Mouse (Mus musculus) 416B (cell line): Measurements from ENCODE around the gene Gpr55.
A peak's percentile ranks its signal among the peaks of the same experiment; 100 is the strongest.
"Not testable (repeated sequence)": the region's sequence is repeated elsewhere in the genome, so short reads cannot be mapped to it uniquely, and the experiment has no call there.

Experiments used
- DNase-seq: peaks from one replicate; pipeline ENCODE4 v3.0.0; 2011; ENCODE audit warnings: low read depth

Gene Gpr55

DNA sequence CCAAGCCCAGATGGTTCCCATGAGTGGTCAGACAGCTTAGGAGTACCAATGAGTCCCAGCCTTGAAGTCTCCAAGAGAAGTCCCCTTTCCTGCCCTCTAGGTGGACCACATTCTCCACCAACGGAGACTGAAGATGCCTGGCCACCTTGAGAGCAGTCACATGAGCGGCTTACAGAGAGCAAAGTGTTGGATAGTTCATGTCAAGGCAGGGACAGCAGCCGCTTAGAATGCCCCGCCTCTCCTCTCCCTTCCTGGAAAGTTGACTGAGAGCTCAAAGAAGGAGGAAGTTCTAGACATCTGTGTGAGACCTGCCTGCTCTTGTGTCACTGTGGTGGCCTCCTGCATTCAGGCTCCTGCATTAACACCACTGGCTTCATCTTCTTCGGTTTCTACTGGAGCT is at the start of gene Gpr55:
Gpr55 (minus strand) TSS at position 135 of the 400 bp plus-strand sequence.
- peak; percentile 63 for DNase-seq

DNA sequence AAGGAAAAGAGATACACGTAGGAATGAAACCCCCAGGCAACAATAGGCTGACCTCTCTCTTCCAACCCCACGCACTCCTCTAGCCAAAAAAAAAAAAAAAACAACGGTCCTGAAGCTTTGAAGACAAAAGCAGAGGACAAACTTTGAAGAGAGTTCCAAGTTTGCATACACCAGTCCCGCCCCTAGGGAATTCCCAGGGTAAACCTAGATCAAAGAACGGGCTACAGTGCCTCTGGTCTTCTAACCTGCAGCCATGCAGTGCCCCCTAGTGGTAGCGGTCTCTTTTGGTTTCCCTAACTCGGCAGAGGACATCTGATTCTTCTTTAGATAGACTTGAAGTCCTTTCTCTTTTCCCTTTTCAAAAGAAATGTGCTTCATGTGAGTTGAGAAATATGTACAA is 47.0 kb upstream of the Gpr55 start:
- peak; percentile 83 for DNase-seq

DNA sequence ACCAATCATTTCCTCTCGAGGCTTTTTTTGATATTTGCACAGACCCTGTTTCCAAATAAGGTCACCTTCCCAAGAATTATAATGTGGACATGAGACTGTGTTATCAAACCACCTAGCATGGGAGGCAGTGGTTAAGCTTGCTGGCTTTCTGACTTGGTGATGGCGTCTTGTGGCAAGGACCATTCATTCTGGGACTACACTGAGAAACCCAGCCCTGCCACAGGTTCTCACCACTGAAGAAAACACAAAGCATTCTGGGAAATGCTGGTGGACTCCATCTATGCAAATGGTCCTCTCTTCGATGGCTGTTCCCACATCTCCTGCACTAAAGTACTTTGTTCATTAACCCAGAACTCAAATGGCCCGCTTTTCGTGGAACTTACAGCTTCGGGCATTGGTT is 45.2 kb upstream of the Gpr55 start:
- DNase-seq = no peak

DNA sequence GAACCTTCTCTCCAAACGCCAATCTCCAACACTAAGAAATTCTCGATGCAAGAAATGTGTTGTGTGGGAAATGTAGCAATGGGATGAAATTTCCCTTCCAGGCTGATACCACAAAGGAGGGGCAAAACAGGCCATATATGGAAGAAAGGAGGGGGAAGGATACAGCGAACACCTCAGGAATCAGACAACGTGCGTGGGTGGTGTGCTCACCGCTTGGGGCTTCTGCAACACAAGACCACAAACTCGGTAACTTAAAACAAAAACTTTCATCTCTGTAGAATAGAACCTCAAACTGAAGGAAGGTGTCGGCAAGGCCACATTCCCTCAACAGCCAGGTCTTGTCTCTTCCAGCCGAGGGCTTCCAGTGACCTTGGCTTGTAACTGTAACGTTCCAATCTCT is 44.7 kb upstream of the Gpr55 start:
- DNase-seq = no peak

DNA sequence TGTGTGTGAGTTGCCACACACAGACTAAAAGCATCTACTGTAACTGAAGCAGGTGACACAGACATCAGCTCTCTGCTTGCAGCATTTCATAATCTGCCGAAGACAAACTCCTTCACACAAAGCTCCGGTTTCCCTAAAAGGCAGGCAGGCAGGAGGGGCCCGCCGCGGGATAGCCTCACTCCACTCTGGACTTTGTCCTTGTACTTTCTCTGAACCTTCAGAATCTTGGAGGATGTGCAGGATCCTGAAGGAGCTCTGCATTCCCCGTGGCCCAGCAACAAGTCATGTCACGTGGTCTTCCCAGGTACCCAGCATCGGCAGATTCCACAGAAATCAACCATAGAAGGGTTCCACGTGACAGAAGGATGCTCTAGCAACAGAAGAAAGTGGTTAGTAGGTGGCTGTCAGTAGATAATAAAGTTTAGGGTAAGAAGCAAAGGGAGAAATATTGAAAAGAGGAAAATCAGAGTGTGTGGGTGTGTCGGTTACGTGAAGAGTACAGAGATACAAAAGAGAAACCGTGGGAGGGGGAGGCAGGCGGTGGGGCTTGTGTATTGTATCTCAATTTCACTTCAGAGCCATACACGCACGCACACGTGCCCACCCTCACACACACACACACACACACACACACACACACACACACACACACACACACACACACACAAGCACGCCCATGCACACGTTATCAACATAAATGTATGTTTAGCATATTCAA is 39.2 kb upstream of the Gpr55 start:
- no peak for DNase-seq

- DNase-seq = peak; percentile 36
Measured at GRCm38 (mm10) chr1:85998012-85998411, 37.2 kb upstream of the Gpr55 start.

GRCm38 (mm10) chr1:85997221-85997620 is 36.4 kb upstream of the Gpr55 start:
- no peak for DNase-seq

DNA sequence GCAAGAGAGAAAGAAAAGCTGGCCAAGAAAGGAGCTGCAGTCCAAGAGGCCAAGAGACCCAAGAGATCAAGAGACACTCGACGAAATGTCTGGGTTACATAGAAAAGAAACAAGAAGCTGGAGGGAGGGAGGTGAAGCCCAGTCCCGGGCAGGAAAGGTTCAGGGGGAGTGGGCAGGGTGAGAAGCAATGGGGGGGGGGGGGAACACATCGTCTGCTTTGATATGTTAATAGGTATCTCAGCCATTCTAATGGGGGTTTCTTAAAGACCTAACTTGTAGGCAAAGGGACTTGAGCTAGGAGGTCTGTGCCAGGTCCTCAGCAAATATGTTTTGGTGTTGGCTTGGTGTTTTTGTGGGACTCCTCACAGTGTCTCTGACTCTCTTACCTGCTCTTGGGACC is 32.7 kb upstream of the Gpr55 start:
- no peak for DNase-seq

DNA sequence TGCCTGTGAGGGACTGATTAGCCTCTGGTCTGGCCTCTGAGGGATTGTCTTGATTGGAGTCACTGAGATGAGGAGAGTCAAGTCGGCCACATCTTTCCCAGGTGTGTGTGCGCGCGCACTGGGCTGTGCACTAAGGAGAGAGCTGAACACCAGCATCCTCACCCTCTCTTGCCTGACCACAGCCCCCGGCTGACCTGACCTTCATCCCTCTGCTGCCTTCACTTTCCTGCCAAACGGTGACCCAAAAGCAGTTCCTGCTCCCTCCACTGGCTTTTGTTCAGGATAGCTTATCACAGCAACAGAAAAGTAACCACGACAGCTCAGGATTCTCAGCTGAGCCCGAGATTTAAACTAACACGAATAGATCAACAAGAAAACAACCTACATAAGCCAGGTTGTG is 31.4 kb upstream of the Gpr55 start:
- DNase-seq = no peak

- DNase-seq = not testable (repeated sequence)
Measured at GRCm38 (mm10) chr1:85988882-85989281, 28.1 kb upstream of the Gpr55 start.

DNA sequence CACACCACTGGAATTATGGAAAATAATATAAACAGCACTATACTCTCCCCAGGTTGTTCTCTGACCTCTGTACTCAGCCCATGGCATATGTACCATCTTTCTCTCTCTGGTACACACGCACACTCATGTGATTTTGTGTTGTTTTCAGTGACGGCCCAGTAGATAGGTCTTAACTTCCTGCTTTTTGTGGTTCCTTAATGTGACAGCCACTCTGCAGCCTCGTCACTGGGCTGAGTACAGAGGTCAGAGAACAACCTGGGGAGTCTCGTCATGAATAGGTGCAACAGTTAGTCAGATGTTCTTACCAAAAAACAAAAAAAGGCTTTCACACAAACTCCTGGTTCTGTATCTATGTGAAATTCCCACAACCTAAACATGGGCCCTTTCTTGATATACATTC is 27.5 kb upstream of the Gpr55 start:
- DNase-seq = peak; percentile 20

DNA sequence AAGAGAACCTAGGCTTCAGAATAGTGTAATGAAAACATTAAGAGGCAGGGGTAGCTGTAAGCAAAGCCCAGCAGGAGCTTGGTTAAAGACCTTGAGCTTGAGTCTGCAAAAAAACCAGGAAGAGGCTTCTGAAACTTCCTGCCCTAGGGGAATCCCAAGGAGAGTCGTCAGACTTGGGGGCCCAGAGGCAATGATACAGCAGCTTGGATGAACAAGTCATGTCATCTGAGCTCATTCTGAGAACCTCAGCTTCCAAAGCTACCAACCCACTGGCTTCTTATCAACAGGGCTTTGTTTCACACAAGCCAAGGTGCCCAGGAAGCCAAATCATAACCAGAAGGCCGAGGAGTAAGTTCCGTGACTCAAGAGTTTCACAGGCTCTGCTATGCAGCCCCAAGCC is 25.0 kb upstream of the Gpr55 start:
- peak; percentile 24 for DNase-seq

DNA sequence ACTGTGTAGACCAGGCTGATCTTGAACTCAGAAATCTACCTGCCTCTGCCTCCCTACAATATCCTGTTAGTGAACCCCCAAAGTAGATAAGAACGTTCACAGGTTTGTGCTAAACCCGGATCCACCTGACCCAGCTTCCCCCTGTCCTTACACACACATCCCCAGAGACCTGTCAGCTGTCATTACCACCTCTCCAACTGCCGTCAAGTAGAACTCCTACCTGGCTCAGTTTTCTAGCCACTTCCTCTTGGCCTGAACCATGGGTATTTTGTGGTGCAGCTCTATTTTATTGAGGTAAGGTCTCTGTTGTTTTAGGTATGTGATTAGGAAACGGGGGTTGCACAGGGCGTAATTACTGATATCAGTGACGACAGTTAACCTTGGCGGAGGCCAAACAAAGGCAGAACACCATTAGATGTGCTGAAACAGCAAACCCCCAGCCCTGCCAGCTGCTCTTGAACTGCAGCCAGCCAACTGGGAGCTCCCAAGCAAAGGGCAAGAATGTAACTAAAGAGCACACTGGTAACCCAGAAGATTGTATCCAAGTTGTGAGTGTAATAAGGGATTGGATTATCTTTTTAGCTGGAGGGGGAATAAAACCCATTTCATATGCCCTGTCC is 21.0 kb upstream of the Gpr55 start:
- DNase-seq = no peak

GRCm38 (mm10) chr1:85977709-85978108 is 16.9 kb upstream of the Gpr55 start:
- DNase-seq = peak; percentile 76

GRCm38 (mm10) chr1:85973468-85973877 is 12.7 kb upstream of the Gpr55 start:
- no peak for DNase-seq

DNA sequence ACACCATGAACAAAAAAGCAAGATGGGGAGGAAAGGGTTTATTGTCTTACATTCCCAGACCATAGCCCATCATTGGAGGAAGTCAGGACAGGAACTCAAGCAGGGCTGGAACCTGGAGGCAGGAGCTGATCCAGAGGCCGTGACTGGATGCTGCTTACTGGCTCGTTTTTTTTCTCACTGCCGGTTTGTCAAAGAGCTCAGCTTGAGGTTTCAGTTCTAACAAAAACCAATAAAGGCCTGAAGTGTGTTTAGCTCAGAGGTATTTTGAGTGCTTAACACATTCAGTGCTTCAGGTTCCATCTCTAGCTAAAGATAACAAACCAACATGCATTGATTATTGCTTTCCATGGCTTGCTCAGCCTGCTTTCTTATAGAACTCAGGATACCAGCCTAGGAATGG is 11.5 kb upstream of the Gpr55 start:
- DNase-seq = no peak

DNA sequence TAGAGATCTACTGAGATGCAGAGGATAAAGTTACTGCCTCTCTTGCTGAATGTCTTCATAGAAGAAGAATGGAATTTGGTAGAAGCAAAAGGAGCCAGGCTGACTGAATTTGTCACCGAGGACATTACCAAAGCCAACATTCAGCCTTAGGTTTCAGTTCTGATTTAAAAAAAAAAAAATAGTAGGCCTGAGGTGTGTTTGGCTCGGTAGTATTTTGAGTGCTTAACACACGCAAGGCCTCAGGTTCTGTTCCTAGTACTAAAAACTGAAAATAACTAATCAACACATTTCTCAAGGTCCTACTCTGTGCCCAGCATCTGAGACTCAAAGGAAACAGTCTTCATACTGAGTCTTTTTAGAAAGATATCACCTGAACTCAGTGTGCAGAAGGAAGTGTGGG is 10.3 kb upstream of the Gpr55 start:
- no peak for DNase-seq

- no peak for DNase-seq
Measured at GRCm38 (mm10) chr1:85969519-85969918, 8.7 kb upstream of the Gpr55 start.

DNA sequence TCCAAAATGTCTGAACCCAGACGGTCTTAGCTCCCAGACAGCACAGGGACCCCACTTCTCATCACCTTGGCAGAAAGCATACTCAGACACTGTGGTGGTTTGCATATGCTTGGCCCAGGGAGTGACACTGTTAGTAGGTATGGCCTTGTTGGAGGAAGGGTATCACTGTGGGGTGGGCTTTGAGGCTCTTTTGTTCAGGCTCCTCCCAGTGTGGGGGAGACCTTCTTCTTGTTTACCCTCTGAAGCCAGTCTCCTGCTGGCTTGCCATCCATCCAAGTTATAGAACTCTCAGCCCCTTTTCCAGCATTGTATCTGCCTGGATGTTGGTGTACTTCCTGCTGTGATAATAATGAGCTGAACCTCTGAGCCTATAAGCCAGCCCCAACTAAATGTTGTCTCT is 8.3 kb upstream of the Gpr55 start:
- no peak for DNase-seq

DNA sequence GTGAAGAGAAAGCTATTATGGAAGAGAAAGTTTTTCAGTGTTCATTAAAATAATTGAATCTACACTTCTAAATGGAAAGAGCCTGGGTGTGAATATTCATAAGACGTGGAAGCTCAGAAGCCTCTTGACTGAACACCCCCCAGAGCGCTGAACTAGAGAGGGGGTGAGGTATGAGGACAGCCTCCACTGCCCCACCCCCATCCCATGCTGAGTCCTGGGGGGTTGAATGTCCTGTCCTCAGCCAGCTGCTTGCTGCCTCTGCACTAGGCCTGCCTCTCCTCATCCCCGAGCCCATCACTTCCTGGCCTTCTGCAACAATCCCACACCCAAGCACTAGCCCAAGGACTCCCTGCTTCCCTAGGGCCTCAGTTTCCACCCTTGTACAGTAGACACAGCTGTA is 5.0 kb upstream of the Gpr55 start:
- no peak for DNase-seq

DNA sequence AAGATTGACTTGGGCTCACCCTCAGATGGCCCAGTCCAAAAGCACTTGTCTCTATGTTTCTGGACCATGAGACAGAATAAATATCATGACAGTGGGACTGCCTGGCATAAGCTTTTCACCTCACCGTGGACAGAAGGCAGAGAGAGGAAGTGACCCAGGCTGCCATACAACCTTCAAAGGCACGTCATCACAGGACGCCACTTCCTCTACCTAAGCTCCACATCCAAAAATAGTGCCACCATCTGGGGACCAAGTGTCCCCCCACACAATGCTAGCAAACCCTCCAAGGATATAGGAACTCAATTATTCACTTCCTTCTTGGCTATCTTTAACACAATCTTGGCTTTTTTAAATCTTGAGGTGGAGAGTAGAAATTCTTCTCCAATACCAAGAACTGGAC is 1.3 kb upstream of the Gpr55 start:
- DNase-seq = peak; percentile 43

- DNase-seq = no peak
Measured at GRCm38 (mm10) chr1:85959889-85960276, 924 bp downstream of the Gpr55 start.

DNA sequence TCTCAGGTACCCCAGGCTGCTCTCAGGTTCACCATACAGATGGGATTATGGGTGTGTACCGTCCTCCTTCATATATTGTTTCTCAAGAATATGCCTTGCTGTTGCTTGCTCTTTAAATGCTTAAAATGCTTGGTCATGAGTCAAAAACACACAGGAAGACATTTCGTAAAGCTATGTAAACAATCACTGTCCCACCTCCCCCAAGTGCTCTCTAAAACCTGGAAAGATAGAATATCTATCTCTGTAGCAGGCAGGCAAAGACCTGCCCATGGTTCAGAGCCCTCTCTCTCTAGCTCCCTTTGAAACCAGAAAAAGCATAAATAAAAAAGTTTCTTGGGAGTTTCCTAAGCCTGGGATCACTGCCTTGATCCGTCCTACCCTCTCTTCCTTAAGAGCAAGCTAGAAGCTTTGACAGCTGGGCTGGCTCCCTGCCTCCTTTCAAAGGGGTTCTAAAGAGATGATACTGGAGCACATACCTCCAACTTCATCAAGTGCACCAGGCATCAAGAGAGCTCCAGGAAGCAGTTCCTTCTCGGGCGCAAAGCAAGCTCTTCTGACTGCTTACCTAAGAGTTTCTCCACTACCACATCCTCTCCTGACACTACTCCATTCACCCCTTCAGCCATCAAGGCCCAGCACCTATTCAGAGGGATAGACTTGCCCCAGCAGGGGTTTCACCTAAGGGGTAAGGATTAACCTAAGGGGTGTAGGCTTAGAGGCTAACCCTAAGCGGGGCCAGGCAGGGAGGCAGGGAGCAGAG is 1.5 kb downstream of the Gpr55 start:
- peak; percentile 28 for DNase-seq
